Mouse (Mus musculus) gastrocnemius, postnatal 14 days (tissue): ENCODE measurements around the gene Ppfia1. TPM values are rescaled to one million over a fixed set of nuclear protein-coding genes. Genes with fewer than 3 reads are reported as not detected.

Experiments used
- DNase-seq: peaks from one replicate; pipeline ENCODE4 v3.0.0; 2021; ENCODE audit warnings: mixed read lengths
- intact Hi-C: fragments of 180-260 bp; cut with DNase I; formaldehyde crosslinking; loops from one replicate; pipeline ENCODE4 v1.15.1; 2025; ENCODE audit warnings: low total_unique reads
- total RNA-seq, 2 experiments: library from RNA; stranded (reverse); gene quantifications; 2 replicates each; pipeline ENCODE4 v1.2.3; 2021

Ppfia1 gene
- total RNA-seq, 2 experiments from 2014 or later: 25.6 to 29.6 TPM

DNA sequence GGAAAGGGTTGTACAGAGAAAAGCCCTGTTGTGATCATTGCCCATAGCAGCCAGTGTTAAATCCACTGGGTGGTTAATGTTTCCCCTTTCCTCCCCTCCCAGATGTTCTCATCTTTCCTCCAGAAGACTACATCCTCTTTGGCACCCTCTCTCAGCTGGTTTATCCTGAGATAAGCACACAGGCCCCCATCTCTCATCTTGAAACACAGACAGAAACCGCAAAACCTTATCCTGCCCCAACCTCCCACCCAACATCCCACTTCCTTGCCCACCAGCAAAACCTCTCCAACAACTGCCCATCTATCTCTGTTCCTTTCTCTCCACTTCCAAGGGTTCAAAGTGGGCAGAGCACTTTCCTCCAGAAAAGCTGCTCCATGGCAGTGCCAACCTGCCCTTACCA lies 46.7 kb downstream of the Ppfia1 start:
- DNase-seq: no peak

DNA sequence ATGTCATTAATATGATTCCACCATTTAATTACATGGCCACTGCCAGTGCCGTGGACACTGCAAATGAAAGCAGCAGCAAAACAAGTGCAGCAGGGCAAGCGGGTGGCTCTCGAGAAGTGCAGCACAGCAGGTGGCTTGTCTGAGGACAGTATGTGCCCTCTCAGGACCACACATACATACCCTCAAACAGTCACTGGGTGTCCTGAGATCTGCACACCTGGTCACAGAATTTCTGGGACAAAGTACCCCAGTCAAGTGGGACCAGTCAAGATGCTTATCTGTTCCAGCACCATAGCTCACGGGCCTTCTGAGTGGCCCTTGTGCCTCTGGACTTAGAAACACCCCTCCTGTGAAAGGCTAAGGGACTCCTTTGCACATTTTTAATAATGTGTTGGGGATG lies 49.6 kb downstream of the Ppfia1 start:
- no peak for DNase-seq
- intact Hi-C loops: no loop called here

More for the DNA sequence above, 46.7 kb downstream of the Ppfia1 start:
- intact Hi-C loops: no loop called here

DNA sequence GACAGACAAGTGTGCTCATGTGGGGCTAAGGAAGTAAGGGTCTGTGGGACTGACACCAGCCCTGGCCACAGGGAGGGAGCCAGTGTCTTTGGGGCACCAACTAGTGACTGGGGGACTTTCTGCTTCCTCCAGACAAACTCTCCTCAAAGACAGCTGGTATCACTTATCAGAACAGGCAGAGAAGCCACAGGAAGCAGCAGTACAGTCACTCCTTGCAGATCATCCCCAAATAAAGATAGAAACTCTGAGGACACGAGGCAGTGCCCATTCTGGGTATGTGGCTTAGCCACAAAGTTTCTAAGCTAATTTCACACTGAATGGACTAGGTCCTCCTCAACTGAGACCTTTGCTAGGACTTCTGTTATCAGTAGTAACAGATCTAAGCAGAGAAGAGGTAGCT lies 60.6 kb downstream of the Ppfia1 start:
- intact Hi-C loops: no loop called here
- DNase-seq: no peak

DNA sequence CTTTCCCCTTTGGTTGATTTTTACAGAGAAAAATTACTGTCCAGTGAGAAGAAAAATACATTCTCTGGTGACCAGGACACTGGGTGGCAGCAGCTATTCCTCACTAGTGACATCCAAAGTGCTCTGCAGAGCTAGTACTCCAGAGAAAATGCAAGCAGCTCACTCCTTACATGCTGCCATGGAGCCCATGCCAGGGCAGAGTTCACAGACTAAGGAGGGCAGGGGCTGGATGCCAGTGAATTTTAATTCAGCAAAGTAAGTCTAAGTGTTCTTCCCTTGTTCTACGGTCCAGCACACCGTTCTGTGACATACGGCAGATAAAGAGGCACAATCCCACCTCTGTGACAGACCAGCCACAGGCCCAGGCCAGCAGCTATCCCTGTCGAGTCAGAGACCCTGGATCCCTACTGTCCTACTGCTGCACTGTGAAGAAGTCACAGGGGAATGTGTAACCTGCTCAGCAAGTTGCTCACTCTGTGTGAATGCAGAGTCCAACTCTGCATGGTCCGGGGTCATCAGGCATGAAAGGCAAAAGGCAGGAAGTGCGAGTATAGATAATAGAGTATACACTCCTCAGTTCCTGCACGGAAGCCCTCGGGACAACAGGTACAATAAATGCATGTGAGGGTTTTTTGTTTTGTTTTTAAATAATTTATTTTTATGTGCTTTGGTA lies 63.2 kb downstream of the Ppfia1 start:
- intact Hi-C loops: no loop called here
- no peak for DNase-seq

DNA sequence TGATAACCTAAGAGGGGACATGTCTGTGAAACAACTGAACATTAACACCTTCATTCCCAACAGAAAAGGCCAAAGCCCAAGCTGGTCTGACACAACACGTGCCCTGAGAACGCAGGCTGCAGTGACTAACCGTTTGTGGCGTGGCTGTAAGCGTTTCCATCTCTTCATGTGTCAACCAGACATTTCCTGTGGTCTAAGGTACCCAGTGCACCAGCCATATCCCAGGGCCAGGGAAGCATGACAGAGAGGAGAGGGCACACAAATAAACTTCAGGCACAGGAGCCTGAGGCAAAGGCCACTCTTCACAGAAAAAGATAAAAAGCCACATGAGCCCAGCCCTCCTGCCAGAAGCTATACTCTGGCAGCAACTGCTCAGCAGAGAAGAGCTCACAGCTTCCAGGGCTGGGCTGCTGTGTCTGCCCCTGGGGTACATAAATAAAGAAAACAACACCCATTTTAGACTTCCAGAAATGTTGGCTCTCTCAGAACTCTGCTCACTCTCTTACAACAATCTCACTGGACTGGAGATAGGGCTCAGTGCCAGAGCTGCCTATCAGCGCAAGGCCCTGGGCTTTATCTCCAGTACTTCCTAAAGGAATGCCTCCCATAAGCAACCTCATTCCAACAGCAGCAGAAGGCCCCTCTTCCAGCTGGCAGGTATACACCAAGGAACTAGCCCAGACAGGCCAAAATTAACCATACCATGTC lies 64.3 kb downstream of the Ppfia1 start:
- no peak for DNase-seq
- intact Hi-C loops: no loop called here

DNA sequence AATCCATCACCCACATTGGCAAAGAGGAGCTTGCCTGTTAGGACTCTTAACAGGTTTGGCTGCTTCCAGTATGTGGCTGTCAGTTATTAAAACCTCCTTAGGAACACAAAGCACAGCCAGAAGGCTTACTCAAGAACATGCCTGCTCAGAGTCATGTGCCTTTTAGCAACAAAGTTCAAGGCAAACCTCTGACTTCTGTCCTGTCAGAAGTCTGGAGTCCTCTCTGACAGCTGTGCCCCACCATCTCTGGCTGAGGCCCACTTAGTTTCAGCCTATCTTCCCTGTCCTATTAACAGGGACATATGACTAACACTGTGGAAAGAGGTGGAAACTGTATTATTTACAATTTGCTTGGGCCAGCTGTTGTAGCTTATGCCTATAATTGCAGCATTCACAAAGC lies 73.2 kb downstream of the Ppfia1 start:
- DNase-seq: no peak
- intact Hi-C loops: no loop called here

DNA sequence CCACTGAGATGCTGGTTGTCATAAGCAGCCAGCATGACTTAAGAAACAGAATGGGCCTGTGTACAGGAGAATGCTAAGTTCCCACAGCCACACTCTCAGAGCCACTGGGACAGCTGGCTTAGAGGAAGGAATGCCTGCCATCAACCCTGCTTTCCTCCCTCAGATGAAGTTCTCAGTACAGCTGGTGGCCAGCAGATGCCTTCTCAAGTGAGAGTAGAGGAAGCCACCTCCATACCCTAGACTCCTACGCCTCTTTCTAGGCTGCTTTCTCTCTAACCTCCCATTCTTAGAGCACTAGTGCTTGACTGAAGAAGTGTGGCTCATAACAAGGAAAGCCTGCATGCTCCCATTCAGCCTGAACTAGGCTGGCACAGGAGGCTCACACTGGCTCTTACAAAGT lies 74.0 kb downstream of the Ppfia1 start:
- intact Hi-C loops: no loop called here

DNA sequence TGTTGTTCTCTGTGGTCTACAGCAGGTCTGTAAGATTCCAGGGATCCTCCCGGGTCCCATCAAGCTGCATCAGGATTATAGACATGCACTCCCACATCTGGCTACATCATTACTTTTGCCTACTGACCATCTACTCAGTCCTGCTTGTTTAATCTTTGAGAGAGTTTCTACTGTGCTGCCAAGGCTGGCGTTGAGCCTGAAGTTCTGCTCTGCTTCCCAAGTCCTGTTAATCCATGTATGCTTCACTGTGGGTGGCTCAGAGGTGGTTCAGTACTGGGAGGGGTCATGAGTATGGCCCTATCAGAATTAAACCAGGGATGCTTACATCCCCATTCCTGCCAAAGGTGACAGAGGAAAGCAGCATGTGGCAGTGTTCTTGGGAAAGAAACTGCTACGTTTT lies 77.8 kb downstream of the Ppfia1 start:
- intact Hi-C loops: no loop called here

More for the DNA sequence above, 74.0 kb downstream of the Ppfia1 start:
- DNase-seq: no peak

DNA sequence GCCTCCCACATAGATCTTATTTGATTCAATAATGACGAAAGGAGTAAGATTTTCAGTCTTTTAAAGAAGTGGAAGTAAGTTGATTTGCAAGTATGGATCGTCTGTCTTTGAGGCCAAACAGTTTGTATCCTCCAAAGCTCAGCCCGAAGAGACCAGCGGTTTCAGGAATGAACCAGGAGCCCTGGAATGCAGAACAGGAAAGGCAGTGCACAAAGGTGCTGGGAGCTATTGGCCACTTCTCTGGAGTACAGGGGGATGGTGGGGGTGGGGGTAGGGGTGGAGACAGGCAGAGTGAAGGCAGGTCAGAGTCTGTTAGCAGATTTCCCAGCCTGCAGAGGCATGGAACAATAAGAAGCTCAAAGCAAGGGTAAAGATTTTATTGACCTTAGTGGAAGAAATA lies 80.0 kb downstream of the Ppfia1 start:
- no peak for DNase-seq
- intact Hi-C loops: no loop called here

More for the DNA sequence above, 77.8 kb downstream of the Ppfia1 start:
- DNase-seq: no peak

DNA sequence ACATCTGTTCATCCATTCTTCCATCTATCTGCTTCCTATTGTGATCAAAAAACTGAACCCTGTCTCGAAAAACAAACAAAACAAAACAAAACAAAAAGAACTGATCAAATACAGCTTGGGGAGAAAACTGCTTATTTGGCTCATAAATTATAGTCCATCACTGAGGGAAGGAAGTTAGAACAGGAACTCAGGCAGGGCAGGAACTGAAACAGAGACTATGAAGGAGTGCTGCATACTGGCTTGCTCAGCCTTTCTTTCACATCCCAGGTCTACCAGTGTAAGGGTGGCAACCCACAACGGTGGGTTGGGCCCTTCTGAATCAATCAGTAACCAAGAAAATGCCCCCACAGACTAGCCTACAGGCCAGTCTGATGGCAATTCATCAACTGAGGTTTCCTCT lies 82.4 kb downstream of the Ppfia1 start:
- no peak for DNase-seq
- intact Hi-C loops: no loop called here

DNA sequence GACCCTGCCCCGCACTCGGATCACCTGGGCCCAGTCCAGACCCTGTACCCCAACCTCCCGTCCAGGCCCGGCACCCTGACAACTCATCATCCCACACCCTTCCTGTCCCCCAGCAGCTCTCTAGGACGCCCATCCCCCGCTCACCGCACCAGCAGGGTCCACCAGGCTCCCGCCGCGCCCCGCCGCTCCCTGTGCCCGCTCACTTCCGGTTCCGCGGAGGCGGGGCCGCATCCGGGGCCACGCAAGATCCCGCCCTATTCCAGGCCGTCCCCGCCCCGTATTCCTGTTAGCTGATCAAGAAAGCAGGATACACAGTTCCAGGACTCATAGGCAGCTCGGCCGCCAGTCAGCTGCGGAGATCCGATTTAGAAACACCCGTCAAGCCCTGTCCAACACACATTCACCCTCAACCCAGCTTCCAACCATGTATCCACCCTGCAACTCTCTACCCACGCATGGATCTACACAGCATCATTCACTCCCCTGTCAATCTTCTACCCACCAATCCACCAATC lies 82.9 kb downstream of the Ppfia1 start, which contains the start of gene Cttn:
TSS of gene Cttn (minus strand) at position 465 of the 515 bp plus-strand sequence.
- intact Hi-C loops: no loop called here
- DNase-seq: peak; percentile 89

DNA sequence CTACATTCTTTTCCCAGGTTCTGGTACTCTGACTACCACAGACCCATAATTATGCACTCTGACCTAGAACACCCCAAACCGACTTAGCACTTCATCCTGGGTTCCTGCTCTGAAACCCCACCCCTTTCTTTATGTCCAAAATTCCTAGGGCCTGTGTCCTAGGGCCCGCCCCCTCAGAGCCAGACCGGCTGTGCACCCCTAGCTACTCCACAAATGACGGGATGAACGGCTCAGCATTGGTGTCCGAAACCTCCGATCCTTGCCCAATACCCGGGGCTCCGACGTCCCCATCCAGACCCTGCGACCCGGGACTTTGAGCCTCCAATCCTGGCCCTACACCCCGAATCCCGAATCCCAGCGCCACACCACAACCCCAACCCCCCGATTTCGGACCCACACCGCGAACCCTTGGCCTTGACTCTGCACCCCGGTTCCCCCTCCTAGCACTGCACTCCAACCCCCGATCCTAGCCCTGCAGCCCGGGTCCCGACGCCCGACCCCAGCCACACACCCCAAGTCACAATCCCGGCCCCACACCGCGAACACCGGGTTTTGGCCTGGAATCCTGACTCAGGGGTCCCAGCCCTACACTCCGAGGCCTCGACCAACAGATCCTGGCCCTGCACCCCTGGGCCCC lies 83.5 kb downstream of the Ppfia1 start:
- intact Hi-C loops: loop anchor here (10.0 kb wide), 1 partner anchor 105 kb away; no protein-coding TSS in a partner anchor
- DNase-seq: no peak

DNA sequence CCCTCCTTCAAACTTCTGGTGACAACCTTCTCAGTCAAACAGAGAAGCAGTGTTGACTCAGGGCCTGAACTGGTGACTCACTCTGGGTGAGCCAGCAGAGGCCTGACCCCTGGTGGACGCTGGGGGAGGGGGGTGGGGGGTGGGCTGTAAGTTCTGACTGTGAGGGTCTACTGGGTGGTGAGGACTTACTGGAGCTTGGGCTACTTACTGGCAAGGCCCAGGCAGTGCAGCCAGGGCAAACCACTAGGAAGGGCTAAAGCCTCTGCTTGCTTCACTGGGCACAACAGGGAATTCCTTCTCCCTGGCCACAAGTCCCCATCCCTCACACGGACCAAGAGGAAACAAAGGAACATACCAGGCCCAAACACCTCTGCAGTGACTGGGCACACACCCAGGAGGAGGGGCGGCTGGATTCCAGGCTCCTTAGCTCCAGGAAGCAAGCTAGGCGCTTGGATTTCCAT lies 84.3 kb downstream of the Ppfia1 start:
- intact Hi-C loops: loop anchor here (10.0 kb wide), 1 partner anchor 106 kb away; no protein-coding TSS in a partner anchor

DNA sequence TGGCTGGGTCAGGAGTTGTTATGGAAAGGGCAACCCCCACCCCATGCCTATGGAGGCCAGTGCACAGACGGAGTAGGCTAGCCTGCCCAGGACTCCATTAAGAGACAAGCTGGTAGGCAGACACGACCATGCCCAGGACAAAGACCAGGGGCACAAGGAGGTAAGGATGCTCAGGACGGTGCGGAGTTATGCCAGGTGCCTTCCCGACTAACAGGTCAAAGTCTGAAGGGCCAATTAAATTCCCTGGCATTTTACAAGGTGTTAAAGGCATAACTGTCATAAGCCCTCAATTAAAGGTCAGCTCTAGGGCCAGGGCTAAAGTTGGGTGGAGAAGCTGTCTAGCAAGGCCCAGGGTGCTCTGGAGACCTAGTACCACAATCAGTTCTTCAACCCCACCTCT lies 84.8 kb downstream of the Ppfia1 start:
- no peak for DNase-seq
- intact Hi-C loops: loop anchor here (10.0 kb wide), 1 partner anchor 106 kb away; no protein-coding TSS in a partner anchor

More for the DNA sequence above, 84.3 kb downstream of the Ppfia1 start:
- DNase-seq: peak; percentile 34

DNA sequence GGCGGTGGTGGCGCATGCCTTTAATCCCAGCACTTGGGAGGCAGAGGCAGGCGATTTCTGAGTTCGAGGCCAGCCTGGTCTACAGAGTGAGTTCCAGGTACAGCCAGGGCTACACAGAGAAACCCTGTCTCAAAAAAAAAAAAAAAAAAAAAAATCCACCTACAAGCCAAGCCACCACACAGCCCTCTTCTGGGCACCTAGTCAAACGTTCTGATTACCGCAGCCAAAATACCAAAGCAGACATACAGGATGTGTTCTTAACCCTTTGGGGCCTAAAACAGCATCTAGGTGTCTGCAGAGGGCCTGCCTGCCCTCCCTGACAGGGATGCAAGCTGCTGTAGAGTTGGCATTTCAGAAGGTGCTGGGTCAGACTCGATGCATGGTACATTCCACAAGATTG lies 91.0 kb downstream of the Ppfia1 start:
- no peak for DNase-seq
- intact Hi-C loops: loop anchor here (10.0 kb wide), 1 partner anchor 112 kb away; no protein-coding TSS in a partner anchor

DNA sequence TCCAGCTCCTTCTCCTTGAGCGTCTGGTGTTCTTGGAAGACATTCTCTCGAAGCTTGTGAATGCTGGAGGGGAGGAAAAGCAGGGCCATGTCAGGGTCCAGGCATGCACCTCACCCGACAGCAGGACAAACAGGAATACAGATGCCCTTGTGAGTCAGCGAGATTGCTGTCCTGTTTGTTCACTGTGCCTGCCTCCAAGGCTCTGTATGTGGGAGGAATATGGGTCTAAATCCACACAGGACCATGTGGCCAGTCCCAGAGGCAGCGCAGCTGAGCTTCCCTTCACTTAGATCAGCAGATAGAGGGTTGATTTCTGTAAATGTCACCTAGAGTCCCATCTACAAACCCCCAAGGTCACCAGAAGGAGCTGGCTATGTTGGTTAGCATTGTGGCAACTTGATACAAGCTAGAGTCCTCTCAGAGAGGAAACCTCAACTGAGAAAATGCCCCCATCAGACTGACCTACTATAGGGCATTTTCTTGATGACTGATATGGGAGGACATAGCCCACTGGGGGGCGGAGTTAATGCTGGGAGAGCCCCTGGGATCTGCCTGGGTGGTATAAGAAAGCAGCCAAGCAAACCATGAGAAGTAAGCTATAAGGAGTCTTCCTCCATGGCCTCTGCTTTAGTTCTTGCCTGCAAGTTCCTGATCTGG lies 92.2 kb downstream of the Ppfia1 start:
- intact Hi-C loops: loop anchor here (10.0 kb wide), 1 partner anchor 113 kb away; no protein-coding TSS in a partner anchor
- no peak for DNase-seq

DNA sequence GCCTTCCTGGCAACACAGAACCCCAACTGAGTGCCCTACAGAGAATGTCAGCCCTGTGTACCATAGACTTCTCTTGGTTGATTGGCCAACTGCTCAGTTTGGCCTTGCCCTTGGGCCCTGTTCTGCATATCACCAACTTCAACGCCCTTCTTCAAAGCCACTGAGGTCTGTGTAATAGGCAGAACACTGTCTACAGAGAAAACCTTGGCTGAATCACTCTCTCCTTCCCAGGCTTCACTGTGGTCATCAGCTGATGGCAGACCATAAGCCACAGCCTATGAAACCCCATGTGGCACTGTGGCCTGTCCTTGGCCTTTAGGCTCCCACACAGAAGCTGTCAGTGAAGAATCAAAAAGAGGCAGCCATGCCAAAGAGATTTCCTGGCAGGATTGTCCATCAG lies 94.6 kb downstream of the Ppfia1 start:
- DNase-seq: no peak
- intact Hi-C loops: no loop called here

DNA sequence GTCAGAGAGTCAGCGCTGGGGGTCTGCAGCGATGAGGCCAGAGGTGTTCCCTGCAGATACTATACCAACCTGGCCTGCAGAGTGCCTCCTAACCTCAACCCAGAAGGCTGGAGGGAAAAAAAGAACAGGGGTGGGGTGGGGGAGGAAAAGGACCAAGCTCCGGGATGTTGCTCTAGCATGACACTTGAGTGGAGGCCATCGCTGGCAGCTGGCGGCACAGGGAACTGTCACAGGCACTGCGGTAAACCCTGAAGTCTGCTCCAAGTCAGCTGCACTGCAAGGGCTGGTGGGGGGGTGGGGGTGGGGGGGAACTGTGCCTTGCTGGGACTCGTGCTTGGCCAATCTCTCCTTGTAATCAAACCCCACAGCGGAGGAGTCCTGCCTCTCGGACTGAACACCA lies 102.9 kb downstream of the Ppfia1 start:
- DNase-seq: peak; percentile 20
- intact Hi-C loops: no loop called here
